Mouse (Mus musculus) neural tube, embryonic 14.5 days (tissue): ENCODE data around the gene Klhdc8a. TPM values are rescaled to one million over a fixed set of nuclear protein-coding genes. Genes with fewer than 3 reads are reported as not detected.

ENCODE experiments used
- ATAC-seq: fragments of 200-750 bp; cut with Nextera tagmentation; 2 replicates; pipeline ENCODE4 v1.8.0; 2017; ENCODE audit warnings: low read depth, mild to moderate bottlenecking, moderate TSS enrichment, moderate library complexity
- H3K27ac ChIP-seq: fragments of 300-500 bp; sonication (generic); 2 replicates; pipeline ENCODE4 v1.5.1; 2014; ENCODE audit warnings: low read depth, mild to moderate bottlenecking, control low read depth, low read length, moderate library complexity, mixed read lengths
- H3K27me3 ChIP-seq: fragments of 300-500 bp; sonication (generic); 2 replicates; pipeline ENCODE4 v1.6.1; 2014; ENCODE audit warnings: low read length; ENCODE audit not compliant: control insufficient read depth, insufficient read depth
- H3K36me3 ChIP-seq: fragments of 300-500 bp; sonication (generic); 2 replicates; pipeline ENCODE4 v1.6.1; 2014; ENCODE audit warnings: low read length, mixed read lengths; ENCODE audit not compliant: control insufficient read depth, insufficient read depth
- H3K4me1 ChIP-seq: fragments of 300-500 bp; sonication (generic); 2 replicates; pipeline ENCODE4 v1.6.1; 2014; ENCODE audit warnings: low read length; ENCODE audit not compliant: control insufficient read depth, insufficient read depth
- H3K4me2 ChIP-seq: fragments of 300-500 bp; sonication (generic); 2 replicates; pipeline ENCODE4 v1.6.1; 2014; ENCODE audit warnings: mild to moderate bottlenecking, low read depth, low read length, control low read depth
- H3K4me3 ChIP-seq: fragments of 300-500 bp; sonication (generic); 2 replicates; pipeline ENCODE4 v1.5.1; 2014; ENCODE audit warnings: low read depth, low read length, control low read depth, mixed read lengths
- H3K9ac ChIP-seq: fragments of 300-500 bp; sonication (generic); replicated peaks from 2 replicates; pipeline ENCODE4 v1.6.1; 2014; ENCODE audit warnings: low read depth, mild to moderate bottlenecking, control low read depth, low read length, mixed read lengths
- H3K9me3 ChIP-seq: fragments of 300-500 bp; sonication (generic); 2 replicates; pipeline ENCODE4 v1.6.1; 2016; ENCODE audit warnings: low read length; ENCODE audit not compliant: control insufficient read depth
- WGBS: fragments of 180-500 bp; shearing (Covaris S2); extraction: QIAGEN DNeasy Blood & Tissue Kit; methylation state at CpG from one replicate; pipeline ENCODE4 v1.1.7; 2014; 5-methylcytosine and 5-hydroxymethylcytosine counted together
- polyA plus RNA-seq: library from polyadenylated mRNA; unstranded; fragments of >200 nt; fragmentation: Nextera tagmentation; extraction: Ambion mirVana; gene quantifications from 2 replicates; pipeline ENCODE4 v1.2.1, GENCODE M21; 2014

The Klhdc8a gene
- polyA plus RNA-seq, 1 experiment from 2014 or later: 8.4 TPM

DNA sequence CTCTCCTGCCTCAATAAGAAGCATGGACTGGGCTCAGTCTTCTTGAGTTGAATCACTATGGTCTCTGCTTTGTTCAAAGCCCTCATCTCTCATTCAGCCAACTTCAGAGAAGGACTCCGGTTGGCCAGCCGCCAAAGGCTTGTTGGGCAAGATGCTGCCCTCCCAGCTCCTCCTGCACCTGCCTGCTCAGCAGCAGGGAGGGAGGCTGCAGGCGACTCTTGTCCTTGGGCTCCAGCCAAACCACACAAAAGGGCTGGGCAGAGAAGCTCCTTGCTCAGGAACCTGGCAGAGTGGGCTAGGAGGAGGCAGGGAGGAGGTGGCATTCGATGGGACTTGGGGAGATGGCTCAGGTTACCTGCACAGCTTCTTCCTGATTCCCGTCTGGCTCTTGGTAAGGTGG is 20.8 kb downstream of the Klhdc8a start:
- peaks cover 42% of the 10 kb centered on the region; the same call in 1 of the 2 replicates for H3K4me1 ChIP-seq
- ATAC-seq: no peak
- no peak overlapping the region for H3K4me3 ChIP-seq

DNA sequence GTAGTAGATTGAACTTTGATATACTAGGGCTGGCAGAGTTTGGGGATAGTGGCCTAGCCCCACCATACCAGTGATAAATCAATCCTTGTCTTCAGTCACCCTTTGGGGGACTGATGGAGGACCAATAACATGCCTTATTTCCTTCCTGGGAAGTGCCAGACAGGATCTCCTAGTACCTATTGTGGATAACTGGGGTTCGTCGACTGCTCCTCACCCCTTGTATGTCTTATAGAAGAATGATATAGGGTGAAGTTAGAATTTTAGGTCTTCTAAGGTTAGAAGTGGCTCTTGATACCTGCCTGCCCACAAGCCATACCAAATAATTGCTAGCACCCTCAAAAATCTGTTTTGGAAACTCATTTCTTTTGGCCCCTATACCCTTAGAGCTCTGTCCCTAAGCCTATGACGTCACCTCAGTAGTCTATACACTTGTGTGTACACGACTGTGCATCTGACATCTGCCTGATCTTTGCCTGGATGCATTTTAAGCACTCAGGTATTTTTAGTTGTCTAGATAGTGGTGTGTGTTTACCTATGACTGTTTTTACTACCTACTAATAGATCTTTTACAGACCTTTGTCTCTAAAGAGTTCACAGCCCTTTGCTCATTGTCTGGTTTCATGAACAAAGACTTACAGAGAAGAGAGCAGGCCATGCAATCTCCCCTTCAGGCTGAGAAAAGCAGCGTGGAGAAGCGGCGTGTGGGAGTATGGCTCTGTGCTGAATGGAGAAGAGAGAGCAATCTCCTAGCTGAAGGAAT is 23.6 kb downstream of the Klhdc8a start:
- H3K27ac ChIP-seq: peak overlapping the region; percentile 80
- ATAC-seq: no peak
- no peaks in the 10 kb centered on the region for H3K36me3 ChIP-seq
- 31% methylated on average over 7 of the region's 7 CpGs for WGBS
- no peak overlapping the region for H3K9ac ChIP-seq
- no peaks in the 10 kb centered on the region for H3K9me3 ChIP-seq
- no peaks in the 10 kb centered on the region for H3K27me3 ChIP-seq
- H3K4me1 ChIP-seq: peaks cover 44% of the 10 kb centered on the region; the same call in 1 of the 2 replicates
- no peak overlapping the region for H3K4me3 ChIP-seq
- H3K4me2 ChIP-seq: no peak overlapping the region

More for the DNA sequence above, 20.8 kb downstream of the Klhdc8a start:
- Histone ChIP-seq H3K9ac (no peak overlapping the region), H3K27ac (peak overlapping the region; percentile 52), H3K4me2 (peak overlapping the region; percentile 6; the same call in 1 of the 2 replicates), H3K27me3 (no peaks in the 10 kb centered on the region), H3K9me3 (no peaks in the 10 kb centered on the region), H3K36me3 (no peaks in the 10 kb centered on the region)
- WGBS: 32% methylated on average over 5 of the region's 5 CpGs

DNA sequence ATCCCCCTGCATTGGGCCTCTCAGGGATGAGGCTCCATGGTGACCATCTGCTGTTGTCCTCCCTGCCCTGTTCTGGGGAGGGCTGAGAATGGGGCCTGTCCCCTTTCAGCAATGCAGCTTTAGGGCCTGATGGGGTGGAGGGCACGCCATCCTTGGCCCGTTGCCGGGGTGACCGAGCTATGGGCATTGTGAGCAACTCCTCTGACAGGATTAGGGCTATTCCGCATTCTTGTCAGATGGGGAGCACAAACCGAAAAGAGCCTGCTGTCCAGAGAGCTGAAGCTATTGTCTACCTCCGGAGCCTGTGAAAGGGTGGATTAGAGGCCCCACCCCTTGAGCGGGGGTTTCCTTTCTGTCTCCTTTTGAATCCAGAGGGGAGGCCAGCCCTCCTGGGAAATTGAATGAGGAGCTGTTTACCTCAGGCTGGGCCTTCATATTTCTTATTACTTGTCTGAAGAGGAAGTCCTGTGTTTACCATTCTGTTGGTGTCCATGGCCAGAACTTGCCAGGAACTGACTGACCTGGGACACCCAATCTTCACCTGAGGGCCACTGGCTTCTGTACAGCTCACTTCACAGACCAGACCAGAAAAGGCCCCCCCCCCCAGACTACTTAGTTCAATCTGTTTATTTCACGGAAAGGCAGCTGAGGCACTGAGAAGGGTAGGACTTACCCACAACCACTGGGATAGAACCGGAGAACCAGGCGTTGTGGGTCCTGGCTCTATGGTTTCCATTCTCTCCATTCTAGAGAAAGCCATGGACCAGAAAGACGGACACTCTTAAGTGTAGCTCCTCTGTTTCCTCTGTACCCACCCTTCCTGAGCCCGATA is 24.5 kb downstream of the Klhdc8a start:
- Histone ChIP-seq H3K4me2 (no peak overlapping the region), H3K9me3 (no peaks in the 10 kb centered on the region), H3K36me3 (no peaks in the 10 kb centered on the region), H3K4me3 (no peak overlapping the region), H3K27ac (peak overlapping the region; percentile 80), H3K27me3 (no peaks in the 10 kb centered on the region), H3K9ac (0 out of 2 replicates have a peak overlapping the region, but pooled peaks have one; percentile 9), H3K4me1 (peaks cover 40% of the 10 kb centered on the region; the same call in 1 of the 2 replicates)
- ATAC-seq: peak; percentile 80
- 13% methylated on average over 13 of the region's 13 CpGs for WGBS

DNA sequence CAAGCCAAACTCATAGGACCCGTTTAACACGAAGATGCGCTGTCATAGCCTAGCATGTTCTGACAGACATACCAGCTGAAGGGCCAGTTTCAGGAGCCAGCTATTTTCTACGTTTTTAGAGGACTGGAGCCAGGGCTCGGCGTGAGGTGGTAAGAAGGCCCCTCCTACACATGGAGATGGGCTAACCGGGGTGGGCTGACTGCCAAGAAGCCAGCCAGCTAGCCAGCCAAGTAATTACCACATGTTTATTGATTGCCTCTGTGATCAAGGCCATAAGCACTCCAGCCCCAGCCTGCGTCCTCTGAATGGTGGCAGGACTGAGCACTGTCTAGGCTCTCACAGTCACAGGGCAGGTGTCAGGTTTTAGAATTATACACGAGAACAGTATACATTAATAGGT is 28.4 kb downstream of the Klhdc8a start:
- H3K27ac ChIP-seq: peak overlapping the region; percentile 56
- H3K9me3 ChIP-seq: no peaks in the 10 kb centered on the region
- no peaks in the 10 kb centered on the region for H3K36me3 ChIP-seq
- H3K4me2 ChIP-seq: no peak overlapping the region
- ATAC-seq: peak; percentile 62; the same call in 1 of the 2 replicates
- WGBS: 36% methylated on average over 9 of the region's 9 CpGs
- H3K9ac ChIP-seq: no peak overlapping the region
- H3K27me3 ChIP-seq: no peaks in the 10 kb centered on the region
- no peak overlapping the region for H3K4me3 ChIP-seq
- H3K4me1 ChIP-seq: peaks cover 26% of the 10 kb centered on the region; the same call in 1 of the 2 replicates

DNA sequence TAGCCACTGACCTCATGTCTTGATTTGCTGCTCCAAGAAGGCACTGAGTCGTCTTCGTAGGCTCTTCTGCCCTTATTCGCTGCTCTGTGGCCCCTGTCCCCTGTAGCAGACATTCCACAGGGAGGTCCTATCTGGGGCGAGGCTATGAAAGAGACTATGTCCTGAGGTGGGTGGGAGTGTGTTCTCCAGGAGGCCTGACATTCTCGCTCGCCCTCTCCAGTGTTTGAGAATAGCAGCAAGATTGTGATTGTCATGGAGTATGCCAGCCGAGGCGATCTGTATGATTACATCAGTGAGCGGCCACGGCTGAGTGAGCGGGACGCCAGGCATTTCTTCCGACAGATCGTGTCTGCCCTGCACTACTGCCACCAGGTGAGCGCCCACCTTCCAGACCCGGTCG is 29.1 kb downstream of the Klhdc8a start:
- no peaks in the 10 kb centered on the region for H3K9me3 ChIP-seq
- H3K27ac ChIP-seq: peak overlapping the region; percentile 34
- no peaks in the 10 kb centered on the region for H3K27me3 ChIP-seq
- WGBS: 79% methylated on average over 17 of the region's 17 CpGs
- no peak overlapping the region for H3K4me3 ChIP-seq
- peaks cover 22% of the 10 kb centered on the region; the same call in 1 of the 2 replicates for H3K4me1 ChIP-seq
- H3K4me2 ChIP-seq: no peak overlapping the region
- H3K9ac ChIP-seq: no peak overlapping the region
- ATAC-seq: no peak
- H3K36me3 ChIP-seq: no peaks in the 10 kb centered on the region

DNA sequence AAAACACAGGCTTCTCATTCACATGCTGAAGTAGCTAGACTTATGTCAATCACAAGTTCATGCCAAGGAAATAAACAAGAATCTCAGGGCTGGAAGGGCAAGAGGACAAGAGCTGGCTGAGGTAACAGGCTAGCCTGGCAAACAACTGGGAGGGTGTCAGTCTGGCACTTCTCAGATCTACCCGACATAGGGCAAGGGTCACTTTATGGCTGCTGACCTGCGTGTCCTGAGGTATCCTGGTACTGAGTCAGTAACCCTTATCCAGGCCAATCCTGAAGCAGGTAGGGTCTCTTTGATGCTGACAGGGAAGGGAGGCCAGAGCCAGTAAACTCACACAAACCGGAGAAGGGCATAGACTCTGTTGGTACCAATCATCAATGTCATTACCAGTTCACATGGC is 30.1 kb downstream of the Klhdc8a start:
- Histone ChIP-seq H3K4me1 (peaks cover 22% of the 10 kb centered on the region; the same call in 1 of the 2 replicates), H3K4me3 (no peak overlapping the region), H3K9ac (no peak overlapping the region), H3K36me3 (no peaks in the 10 kb centered on the region), H3K4me2 (no peak overlapping the region), H3K27me3 (no peaks in the 10 kb centered on the region), H3K9me3 (no peaks in the 10 kb centered on the region), H3K27ac (no peak overlapping the region)
- ATAC-seq: no peak
- WGBS: 87% methylated on average over 3 of the region's 3 CpGs

DNA sequence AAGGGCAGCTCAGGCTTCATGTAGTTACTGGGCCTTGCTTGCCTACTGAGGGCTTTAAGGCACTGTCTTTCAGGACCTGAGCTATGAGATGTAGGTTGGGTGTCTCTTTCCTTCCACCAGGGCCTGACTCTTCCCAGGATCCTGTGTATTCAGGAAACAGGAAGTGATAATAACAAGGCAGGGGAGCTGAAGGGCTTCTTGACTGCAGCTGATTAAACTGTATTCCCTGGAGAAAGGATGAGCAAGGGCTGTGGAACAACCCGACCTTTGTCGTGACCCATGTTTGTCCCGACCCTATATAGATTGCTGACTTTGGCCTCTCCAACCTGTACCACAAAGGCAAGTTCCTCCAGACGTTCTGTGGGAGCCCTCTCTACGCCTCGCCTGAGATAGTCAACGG is 31.2 kb downstream of the Klhdc8a start:
- Histone ChIP-seq H3K4me3 (no peak overlapping the region), H3K27me3 (no peaks in the 10 kb centered on the region), H3K36me3 (no peaks in the 10 kb centered on the region), H3K9ac (no peak overlapping the region), H3K4me1 (peaks cover 27% of the 10 kb centered on the region; the same call in 1 of the 2 replicates), H3K4me2 (no peak overlapping the region), H3K27ac (no peak overlapping the region), H3K9me3 (no peaks in the 10 kb centered on the region)
- WGBS: 86% methylated on average over 7 of the region's 7 CpGs
- ATAC-seq: no peak

DNA sequence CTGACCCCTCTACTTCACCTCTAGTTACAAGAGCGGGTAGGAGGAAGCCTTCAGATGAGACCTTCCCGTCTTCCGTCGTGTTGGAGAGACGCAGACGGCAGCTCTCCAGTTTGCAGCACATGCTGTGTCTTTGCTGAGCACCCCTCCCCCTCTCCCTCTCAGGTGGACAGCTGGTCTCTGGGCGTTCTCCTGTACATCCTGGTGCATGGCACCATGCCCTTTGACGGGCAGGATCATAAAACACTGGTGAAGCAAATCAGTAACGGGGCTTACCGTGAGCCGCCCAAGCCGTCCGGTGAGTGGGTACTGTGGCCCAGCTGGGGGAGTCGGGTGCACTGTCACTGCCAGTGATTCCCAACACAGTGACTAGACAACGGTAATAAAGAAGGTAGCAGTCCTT is 32.0 kb downstream of the Klhdc8a start:
- no peaks in the 10 kb centered on the region for H3K9me3 ChIP-seq
- no peak overlapping the region for H3K4me3 ChIP-seq
- 64% methylated on average over 15 of the region's 15 CpGs for WGBS
- H3K27me3 ChIP-seq: no peaks in the 10 kb centered on the region
- H3K9ac ChIP-seq: no peak overlapping the region
- peaks cover 32% of the 10 kb centered on the region; the same call in 1 of the 2 replicates for H3K4me1 ChIP-seq
- H3K36me3 ChIP-seq: no peaks in the 10 kb centered on the region
- no peak for ATAC-seq
- H3K4me2 ChIP-seq: no peak overlapping the region
- H3K27ac ChIP-seq: no peak overlapping the region

DNA sequence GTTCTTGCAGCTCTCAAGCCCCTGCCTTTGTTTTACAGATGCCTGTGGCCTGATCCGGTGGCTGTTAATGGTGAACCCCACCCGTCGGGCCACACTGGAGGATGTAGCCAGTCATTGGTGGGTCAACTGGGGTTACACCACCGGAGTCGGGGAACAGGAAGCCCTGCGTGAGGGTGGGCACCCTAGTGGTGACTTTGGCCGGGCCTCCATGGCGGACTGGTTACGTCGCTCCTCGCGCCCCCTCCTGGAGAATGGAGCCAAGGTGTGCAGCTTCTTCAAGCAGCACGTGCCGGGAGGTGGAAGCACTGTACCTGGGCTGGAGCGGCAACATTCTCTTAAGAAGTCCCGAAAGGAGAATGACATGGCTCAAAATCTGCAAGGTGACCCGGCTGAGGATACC is 32.9 kb downstream of the Klhdc8a start:
- Histone ChIP-seq H3K4me3 (no peak overlapping the region), H3K36me3 (no peaks in the 10 kb centered on the region), H3K27me3 (no peaks in the 10 kb centered on the region), H3K9ac (no peak overlapping the region), H3K4me1 (peaks cover 28% of the 10 kb centered on the region; the same call in 1 of the 2 replicates), H3K4me2 (no peak overlapping the region), H3K9me3 (no peaks in the 10 kb centered on the region), H3K27ac (no peak overlapping the region)
- 90% methylated on average over 17 of the region's 17 CpGs for WGBS
- no peak for ATAC-seq
